Mouse (Mus musculus) heart, adult 2 months (tissue): ENCODE data around the gene Zfp697.

Source experiments
- CTCF ChIP-seq: fragments of 200-600 bp; IDR thresholded peaks from 2 replicates; pipeline ENCODE4 v1.8.1; 2022; ENCODE audit warnings: antibody characterized with exemption, mild to moderate bottlenecking, moderate library complexity
- EP300 ChIP-seq: fragments of 200-500 bp; IDR thresholded peaks from 2 replicates; pipeline ENCODE4 v1.6.1; 2011; ENCODE audit warnings: low read depth, low read length, control low read depth; ENCODE audit not compliant: insufficient read depth
- POLR2A ChIP-seq: fragments of 200-500 bp; IDR thresholded peaks from 2 replicates; pipeline ENCODE4 v1.6.1; 2011; ENCODE audit warnings: mild to moderate bottlenecking, low read depth, low read length, control low read depth; ENCODE audit not compliant: insufficient read depth

DNA sequence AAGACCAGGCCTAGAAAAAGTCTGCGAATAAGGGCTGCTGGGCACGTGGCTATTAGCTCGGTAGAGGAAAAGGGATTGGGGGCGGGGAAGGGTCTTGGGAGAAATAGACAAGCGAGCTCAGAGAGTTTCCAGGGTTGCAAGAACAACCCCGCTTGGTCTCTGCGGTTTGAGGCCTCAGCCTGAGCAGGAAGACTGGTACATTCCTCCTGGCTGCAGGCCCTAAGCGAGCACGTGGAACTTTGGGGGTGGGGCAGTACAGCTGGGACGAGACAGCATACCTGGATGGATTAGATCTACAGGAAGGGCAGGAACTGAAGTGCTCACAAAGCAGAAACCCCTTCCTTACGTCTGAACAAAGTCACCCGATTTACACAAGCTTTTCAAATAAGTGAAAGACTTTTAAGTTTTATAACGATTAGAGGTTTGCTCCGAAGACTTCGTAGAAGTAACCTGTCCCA, 43.6 kb upstream of the Zfp697 start:
- TF ChIP-seq CTCF (no peak), EP300 (no peak), POLR2A (no peak)
